Mouse (Mus musculus): ENCODE data around the gene Akna. TPM values are rescaled to one million over a fixed set of nuclear protein-coding genes. Genes with fewer than 3 reads are reported as not detected.
A peak's percentile ranks its signal among the peaks of the same experiment; 100 is the strongest.

The Akna gene
- polyA plus RNA-seq, 1 experiment from 2014 or later: 5.4 TPM

DNA sequence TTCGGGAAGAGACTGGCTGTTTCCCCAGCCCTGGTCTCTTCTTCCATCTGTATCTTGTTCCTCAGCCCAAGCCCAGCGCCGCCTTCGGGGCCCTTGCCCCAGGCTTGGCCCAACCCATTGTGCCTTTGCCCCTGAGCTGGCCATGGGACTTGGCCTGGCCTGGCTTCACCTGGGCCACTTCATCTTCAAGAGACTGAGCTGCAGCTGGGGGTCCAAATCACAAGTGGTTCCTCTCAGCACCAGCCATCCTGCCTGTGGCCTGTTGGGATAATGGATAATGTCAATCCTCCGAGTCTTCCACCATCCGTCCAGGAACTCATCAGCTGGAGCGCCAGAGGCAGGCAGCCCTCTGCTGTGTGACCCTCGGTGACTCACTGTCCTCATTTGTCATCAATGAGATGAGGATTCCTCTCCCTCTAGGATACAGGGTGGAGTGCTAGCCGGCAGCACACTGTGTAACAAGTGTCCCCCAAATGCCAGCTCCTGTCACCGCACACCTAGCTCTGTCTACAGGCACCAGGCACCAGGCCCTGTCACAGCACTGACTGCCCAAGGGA lies 5.1 kb downstream of the Akna start:
- ATAC-seq: no peak
- Histone ChIP-seq H3K4me3 (no peak overlapping the region), H3K4me2 (no peak overlapping the region), H3K9me3 (replicated peaks) (no peaks in the 10 kb centered on the region), H3K27ac (no peak overlapping the region), H3K27me3 (replicated peaks) (no peaks in the 10 kb centered on the region), H3K4me1 (peaks cover 47% of the 10 kb centered on the region), H3K36me3 (peaks cover 31% of the 10 kb centered on the region), H3K9ac (no peak overlapping the region)
- 84% methylated on average over 10 of the region's 10 CpGs for WGBS (ENCODE audit: insufficient replicate concordance)

DNA sequence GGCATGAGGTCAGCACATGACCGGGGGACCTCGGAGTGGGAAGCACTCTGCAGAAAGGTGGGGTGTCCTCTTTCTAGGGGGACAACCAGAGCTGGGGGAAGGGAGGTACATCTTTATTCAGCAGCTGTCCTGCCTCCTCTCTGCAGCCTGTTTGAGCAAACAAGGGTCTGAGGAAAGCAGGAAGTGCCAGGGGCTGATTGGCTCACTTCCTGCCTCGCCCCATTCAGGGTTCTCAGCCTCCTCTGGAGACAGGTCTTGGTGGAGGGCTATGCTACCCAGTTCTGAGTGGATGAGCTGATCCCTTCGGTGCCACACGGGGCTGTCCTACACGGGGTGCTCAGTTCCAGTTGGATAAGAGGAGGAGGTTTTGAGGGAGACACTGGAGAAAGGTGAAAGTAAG lies 11.8 kb downstream of the Akna start:
- Histone ChIP-seq H3K4me3 (no peak overlapping the region), H3K4me2 (no peak overlapping the region), H3K4me1 (peaks cover 35% of the 10 kb centered on the region), H3K9ac (no peak overlapping the region), H3K9me3 (replicated peaks) (no peaks in the 10 kb centered on the region), H3K36me3 (peaks cover 40% of the 10 kb centered on the region), H3K27ac (no peak overlapping the region), H3K27me3 (replicated peaks) (no peaks in the 10 kb centered on the region)
- 61% methylated on average over 6 of the region's 6 CpGs for WGBS (ENCODE audit: insufficient replicate concordance)
- ATAC-seq: no peak

DNA sequence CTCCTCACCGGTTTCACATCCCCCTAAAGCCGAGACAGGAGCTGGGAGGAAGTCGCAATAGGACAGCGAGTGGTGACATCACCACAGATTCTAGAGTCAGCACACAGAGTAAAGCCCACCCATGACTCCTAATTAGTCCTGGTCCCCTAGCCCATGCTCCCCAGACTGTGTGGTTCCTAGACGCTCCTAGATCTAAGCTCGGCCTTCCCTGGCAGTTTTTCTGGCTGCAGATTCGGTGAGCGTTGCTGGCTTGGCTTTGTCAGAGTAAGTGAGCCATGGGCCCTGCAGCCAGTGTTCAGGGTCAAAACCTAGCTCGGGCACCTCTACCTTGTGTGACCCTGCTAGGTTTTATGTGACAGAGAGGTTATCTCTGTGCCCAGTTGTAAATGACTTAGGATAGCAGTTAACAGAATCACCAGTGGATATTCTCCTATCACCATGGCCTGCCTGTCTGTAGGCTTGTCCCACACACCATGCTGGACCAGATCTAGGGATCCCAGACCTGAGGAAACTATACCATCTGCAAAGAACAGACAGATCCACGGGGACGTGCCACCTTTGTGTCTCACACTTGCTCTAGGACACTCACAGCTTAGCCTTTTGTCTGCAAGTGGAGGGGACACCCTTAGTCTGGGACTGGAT lies 13.1 kb downstream of the Akna start:
- Histone ChIP-seq H3K4me2 (no peak overlapping the region), H3K4me1 (peaks cover 47% of the 10 kb centered on the region), H3K36me3 (peaks cover 46% of the 10 kb centered on the region), H3K27ac (no peak overlapping the region), H3K4me3 (no peak overlapping the region), H3K27me3 (replicated peaks) (no peaks in the 10 kb centered on the region), H3K9ac (no peak overlapping the region), H3K9me3 (replicated peaks) (no peaks in the 10 kb centered on the region)
- peak; percentile 61 for ATAC-seq
- WGBS (ENCODE audit: insufficient replicate concordance): 61% methylated on average over 11 of the region's 11 CpGs

DNA sequence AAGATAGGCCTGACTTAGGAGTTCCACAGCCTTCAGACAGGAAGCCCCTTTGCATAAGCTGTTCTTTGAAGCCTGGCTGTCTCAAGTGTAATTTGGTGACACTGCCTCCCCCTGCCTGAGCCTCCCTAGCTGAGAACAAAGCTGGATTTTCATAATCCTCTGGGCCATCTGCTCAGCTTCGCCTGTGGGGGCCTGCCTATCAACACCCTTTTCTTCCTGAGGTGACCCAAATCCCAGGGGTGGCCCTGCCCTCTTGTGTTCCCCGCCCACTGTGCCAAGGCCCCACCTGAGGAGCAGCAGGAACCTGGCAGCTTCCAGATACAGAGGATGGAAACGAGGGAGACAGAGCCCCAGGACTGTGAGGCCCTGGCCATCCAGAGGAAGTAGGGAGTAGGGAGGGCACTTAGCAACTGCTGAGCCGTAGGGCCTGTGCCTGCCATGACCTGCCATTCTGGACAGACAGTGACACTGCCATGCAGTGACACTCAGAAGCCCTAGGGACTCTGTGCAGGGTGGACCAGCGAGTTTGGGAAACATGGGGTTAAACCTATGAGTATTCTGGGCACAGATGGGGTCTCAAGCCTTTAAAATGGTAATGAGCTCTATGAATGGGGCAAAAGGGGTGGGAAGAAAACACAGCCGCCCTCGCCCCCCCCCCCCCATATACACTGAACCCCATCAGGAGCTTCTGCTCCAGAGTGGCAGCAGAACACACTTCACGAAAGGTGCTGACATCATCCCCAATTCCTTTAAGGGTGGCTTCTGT lies 13.8 kb downstream of the Akna start:
- Histone ChIP-seq H3K4me2 (no peak overlapping the region), H3K27me3 (replicated peaks) (no peaks in the 10 kb centered on the region), H3K9me3 (replicated peaks) (no peaks in the 10 kb centered on the region), H3K9ac (peak overlapping the region; percentile 43), H3K4me1 (peaks cover 50% of the 10 kb centered on the region), H3K4me3 (no peak overlapping the region), H3K36me3 (peaks cover 40% of the 10 kb centered on the region), H3K27ac (peak overlapping the region; percentile 42; the same call in 1 of the 2 replicates)
- ATAC-seq: peak; percentile 21; the same call in 1 of the 2 replicates
- 52% methylated on average over 8 of the region's 8 CpGs for WGBS (ENCODE audit: insufficient replicate concordance)

DNA sequence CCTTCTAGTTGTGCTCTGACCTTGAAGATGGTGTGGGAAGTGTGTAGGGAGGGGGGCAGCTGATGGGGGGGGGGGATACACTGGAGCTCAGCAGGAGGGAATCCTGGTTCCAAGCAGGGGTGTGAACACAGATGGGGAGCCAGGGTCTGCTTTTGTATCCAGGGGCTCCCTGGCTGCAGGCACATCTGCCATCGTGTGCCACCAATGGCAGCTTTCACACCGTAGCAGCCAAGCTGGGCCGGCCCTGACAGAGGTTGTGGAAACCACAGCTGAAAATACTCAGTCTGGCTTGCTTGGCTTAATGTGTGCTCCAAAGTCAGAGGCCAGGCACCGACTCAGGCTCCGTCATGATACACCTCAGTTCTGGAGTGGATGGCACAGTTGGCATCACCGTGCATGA lies 15.1 kb downstream of the Akna start:
- Histone ChIP-seq H3K4me1 (peaks cover 63% of the 10 kb centered on the region), H3K27me3 (replicated peaks) (no peaks in the 10 kb centered on the region)

DNA sequence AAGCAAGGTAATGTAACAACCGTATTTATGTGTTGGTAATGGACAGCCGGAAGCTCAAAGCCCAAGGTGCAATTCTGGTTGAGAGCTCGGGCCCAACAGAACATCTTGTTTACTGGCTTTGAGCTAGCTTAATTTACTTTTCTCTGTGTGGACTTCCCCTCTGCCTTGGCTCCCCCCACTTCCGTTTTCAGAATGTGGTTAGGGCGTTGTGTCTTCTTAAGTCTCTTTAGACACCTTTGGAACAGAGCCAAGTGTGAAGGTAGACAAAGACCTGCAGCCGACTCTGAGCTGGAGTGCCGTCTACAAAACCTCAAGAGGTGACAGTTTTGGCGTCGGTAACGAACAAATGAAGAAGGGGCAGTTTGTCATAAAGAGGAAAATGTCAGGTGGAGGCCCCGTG lies 17.4 kb downstream of the Akna start:
- Histone ChIP-seq H3K27ac (0 out of 2 replicates have a peak overlapping the region, but pooled peaks have one; percentile 12), H3K4me3 (no peak overlapping the region), H3K9me3 (replicated peaks) (no peaks in the 10 kb centered on the region), H3K36me3 (peaks cover 40% of the 10 kb centered on the region), H3K4me2 (no peak overlapping the region), H3K4me1 (peaks cover 64% of the 10 kb centered on the region), H3K27me3 (replicated peaks) (no peaks in the 10 kb centered on the region), H3K9ac (no peak overlapping the region)
- no peak for ATAC-seq
- WGBS (ENCODE audit: insufficient replicate concordance): 43% methylated on average over 11 of the region's 11 CpGs

More for the DNA sequence above, 15.1 kb downstream of the Akna start:
- Histone ChIP-seq H3K27ac (no peak overlapping the region), H3K4me2 (no peak overlapping the region), H3K4me3 (no peak overlapping the region), H3K9me3 (replicated peaks) (no peaks in the 10 kb centered on the region), H3K9ac (no peak overlapping the region), H3K36me3 (peaks cover 37% of the 10 kb centered on the region; the same call in 1 of the 2 replicates)
- ATAC-seq: no peak
- WGBS (ENCODE audit: insufficient replicate concordance): 84% methylated on average over 6 of the region's 6 CpGs

DNA sequence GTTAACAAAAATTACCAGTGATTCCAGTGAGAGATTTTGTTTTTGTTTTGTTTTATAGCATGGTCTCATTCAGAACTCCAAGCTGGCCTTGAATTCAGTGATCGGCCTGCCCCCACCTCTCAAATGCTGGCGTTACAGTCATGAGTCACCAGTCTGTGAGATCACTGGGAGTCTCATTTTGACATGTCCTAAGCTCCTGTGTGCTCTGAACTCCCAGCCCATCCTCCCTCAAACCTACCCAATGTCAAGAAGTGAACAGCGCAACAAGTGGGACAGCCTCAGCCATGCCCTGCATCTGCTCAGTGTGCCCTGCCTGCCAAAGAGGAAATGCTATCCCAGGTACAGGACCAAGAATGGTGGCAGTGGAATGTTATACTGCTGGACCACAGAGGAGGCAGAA lies 17.9 kb downstream of the Akna start:
- Histone ChIP-seq H3K4me1 (peaks cover 59% of the 10 kb centered on the region), H3K9ac (no peak overlapping the region), H3K36me3 (peaks cover 46% of the 10 kb centered on the region), H3K4me3 (no peak overlapping the region), H3K9me3 (replicated peaks) (no peaks in the 10 kb centered on the region), H3K27ac (0 out of 2 replicates have a peak overlapping the region, but pooled peaks have one; percentile 12), H3K4me2 (no peak overlapping the region), H3K27me3 (replicated peaks) (no peaks in the 10 kb centered on the region)
- 84% methylated on average over 3 of the region's 3 CpGs for WGBS (ENCODE audit: insufficient replicate concordance)
- no peak for ATAC-seq

DNA sequence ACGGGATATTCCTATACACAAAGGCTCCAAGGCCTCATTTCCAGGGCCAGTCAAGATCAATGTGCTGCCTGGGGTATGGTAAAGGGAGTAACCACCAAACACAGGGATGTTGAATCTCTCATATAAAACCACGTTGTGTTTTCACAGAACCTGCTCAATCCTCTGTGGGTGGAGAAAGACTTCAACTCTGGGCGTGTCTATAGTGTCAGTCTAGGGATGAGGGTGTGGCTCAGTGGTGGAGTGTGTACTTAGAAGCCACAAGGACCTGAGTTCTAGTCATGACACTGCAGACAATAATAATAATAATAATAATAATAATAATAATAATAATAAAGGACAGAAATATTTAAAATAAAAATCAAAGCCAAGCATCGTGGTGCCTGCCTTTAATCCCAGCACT lies 18.9 kb downstream of the Akna start:
- H3K36me3 ChIP-seq: peaks cover 56% of the 10 kb centered on the region
- ATAC-seq: peak; percentile 65
- H3K4me2 ChIP-seq: no peak overlapping the region
- H3K4me1 ChIP-seq: peaks cover 49% of the 10 kb centered on the region
- no peaks in the 10 kb centered on the region for H3K9me3 ChIP-seq (replicated peaks)
- peak overlapping the region; percentile 83 for H3K27ac ChIP-seq
- 85% methylated on average over 4 of the region's 4 CpGs for WGBS (ENCODE audit: insufficient replicate concordance)
- H3K27me3 ChIP-seq (replicated peaks): no peaks in the 10 kb centered on the region
- no peak overlapping the region for H3K9ac ChIP-seq
- no peak overlapping the region for H3K4me3 ChIP-seq

DNA sequence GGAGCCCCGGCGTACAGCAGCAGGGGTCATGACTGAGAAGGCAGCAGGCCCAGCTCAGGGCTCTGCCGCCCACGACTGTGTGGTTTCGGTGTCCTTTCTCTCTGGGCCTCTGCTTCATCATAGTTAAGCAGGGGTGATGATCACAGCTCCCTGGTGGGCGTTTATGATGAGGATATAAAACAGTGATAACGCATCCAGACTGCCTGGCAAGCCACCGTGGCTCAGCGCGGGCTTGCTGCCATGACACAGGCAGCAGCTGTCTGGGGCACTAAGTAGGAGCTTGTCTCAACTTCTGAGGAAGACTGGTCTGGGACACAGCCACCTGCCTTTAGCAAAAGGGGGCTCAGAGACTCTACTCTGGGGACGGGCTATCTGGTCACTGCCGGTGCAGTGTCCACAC lies 19.7 kb downstream of the Akna start:
- Histone ChIP-seq H3K27ac (peak overlapping the region; percentile 83), H3K27me3 (replicated peaks) (no peaks in the 10 kb centered on the region), H3K4me2 (peak overlapping the region; percentile 49), H3K4me1 (peaks cover 43% of the 10 kb centered on the region), H3K36me3 (peaks cover 64% of the 10 kb centered on the region), H3K9me3 (replicated peaks) (no peaks in the 10 kb centered on the region), H3K4me3 (no peak overlapping the region), H3K9ac (peak overlapping the region; percentile 29; the same call in 1 of the 2 replicates)
- ATAC-seq: peak; percentile 34
- 70% methylated on average over 12 of the region's 12 CpGs for whole genome bisulfite sequencing (ENCODE audit: insufficient replicate concordance)

DNA sequence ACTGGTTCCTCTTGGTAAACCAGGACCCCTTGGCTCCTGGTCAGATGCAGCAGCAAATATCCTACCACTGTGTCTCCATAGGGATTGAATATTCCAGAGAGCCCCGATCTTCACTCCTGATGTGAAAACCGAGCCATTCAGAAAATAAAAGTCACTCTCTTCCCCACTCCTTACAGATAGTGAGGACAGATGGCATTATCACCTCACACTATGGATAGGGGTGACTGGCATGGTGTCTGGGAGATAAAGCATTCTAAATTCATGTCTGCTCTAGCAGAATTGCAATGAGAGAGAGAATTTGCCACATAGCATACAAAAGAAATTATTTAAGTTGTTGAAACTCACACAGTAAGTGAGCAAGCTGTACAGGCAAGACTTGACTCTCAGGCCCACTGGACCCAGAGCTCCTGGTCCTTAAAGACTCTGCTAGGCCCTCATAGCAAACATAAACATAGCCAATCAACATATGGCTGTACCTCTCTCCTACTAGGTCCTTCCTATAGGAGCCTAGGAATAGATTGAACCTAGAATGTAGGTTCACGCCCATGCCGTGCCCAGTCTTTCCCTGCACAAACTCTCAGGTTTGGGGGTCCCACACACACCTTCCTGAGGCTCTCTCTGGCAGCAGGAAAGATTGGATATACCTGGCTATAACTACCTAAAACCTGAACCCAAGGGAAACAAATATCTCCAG lies 20.3 kb downstream of the Akna start:
- WGBS (ENCODE audit: insufficient replicate concordance): 44% methylated on average over 4 of the region's 4 CpGs
- Histone ChIP-seq H3K4me3 (no peak overlapping the region), H3K27ac (peak overlapping the region; percentile 83), H3K4me1 (peaks cover 43% of the 10 kb centered on the region), H3K9ac (peak overlapping the region; percentile 47; the same call in 1 of the 2 replicates), H3K9me3 (replicated peaks) (no peaks in the 10 kb centered on the region), H3K36me3 (peaks cover 66% of the 10 kb centered on the region), H3K4me2 (peak overlapping the region; percentile 49), H3K27me3 (replicated peaks) (no peaks in the 10 kb centered on the region)
- peak; percentile 85 for ATAC-seq

DNA sequence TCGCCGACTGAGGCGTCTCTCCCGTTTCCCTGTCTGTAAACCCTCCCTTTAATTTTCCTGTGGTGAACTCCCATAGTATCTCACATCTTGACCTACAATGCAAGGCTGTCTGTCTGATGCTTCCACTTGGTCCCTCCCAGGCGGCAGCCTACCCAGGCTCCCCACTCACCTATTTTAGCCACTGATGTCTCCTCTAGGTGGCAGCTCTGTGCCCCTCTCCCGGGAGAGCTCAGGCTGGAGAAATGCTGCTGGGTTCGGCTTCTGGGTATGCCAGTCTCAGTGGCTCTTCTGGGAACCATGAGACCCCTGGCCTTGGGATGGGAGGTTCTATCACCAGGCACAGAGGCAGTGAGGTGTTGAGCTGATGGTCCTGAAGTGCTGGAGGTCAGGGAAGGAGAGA lies 25.7 kb downstream of the Akna start:
- no peaks in the 10 kb centered on the region for H3K9me3 ChIP-seq (replicated peaks)
- no peak overlapping the region for H3K4me3 ChIP-seq
- H3K4me2 ChIP-seq: no peak overlapping the region
- H3K4me1 ChIP-seq: peaks cover 50% of the 10 kb centered on the region
- 70% methylated on average over 7 of the region's 7 CpGs for whole genome bisulfite sequencing (ENCODE audit: insufficient replicate concordance)
- no peaks in the 10 kb centered on the region for H3K27me3 ChIP-seq (replicated peaks)
- H3K27ac ChIP-seq: no peak overlapping the region
- H3K9ac ChIP-seq: no peak overlapping the region; the same call in 1 of the 2 replicates
- ATAC-seq: no peak
- peaks cover 86% of the 10 kb centered on the region for H3K36me3 ChIP-seq

All from liver, embryonic 12.5 days (tissue).